Mouse (Mus musculus): ENCODE measurements around the gene Nfkbiz.

The Nfkbiz gene

GRCm38 (mm10) chr16:55832040-55832439 is 6.7 kb downstream of the Nfkbiz start:
- no peak for DNase-seq (ENCODE audit: low spot score in 2 of 2)

GRCm38 (mm10) chr16:55831451-55831850 is 7.2 kb downstream of the Nfkbiz start:
- DNase-seq (ENCODE audit: low spot score in 2 of 2): no peak

- no peak for DNase-seq (ENCODE audit: low spot score in 2 of 2)
Observed at GRCm38 (mm10) chr16:55823398-55824155, 15.1 kb downstream of the Nfkbiz start.

GRCm38 (mm10) chr16:55822741-55823397 is 15.8 kb downstream of the Nfkbiz start:
- no peak for DNase-seq (ENCODE audit: low spot score in 2 of 2)

GRCm38 (mm10) chr16:55821997-55822740 is 16.5 kb downstream of the Nfkbiz start:
- peak; percentile 87 to 88 for DNase-seq (ENCODE audit: low spot score in 2 of 2)

- DNase-seq (ENCODE audit: low spot score in 2 of 2): no peak
Observed at GRCm38 (mm10) chr16:55821571-55821981, 17.1 kb downstream of the Nfkbiz start.

- peak in 1 of 2 experiments; percentile 26 for DNase-seq (ENCODE audit: low spot score in 2 of 2)
Observed at GRCm38 (mm10) chr16:55820916-55821570, 17.7 kb downstream of the Nfkbiz start.

GRCm38 (mm10) chr16:55820161-55820915 is 18.4 kb downstream of the Nfkbiz start:
- peak in 1 of 2 experiments; percentile 49 for DNase-seq (ENCODE audit: low spot score in 2 of 2)

GRCm38 (mm10) chr16:55819186-55819861 is 19.4 kb downstream of the Nfkbiz start:
- DNase-seq (ENCODE audit: low spot score in 2 of 2): no peak

GRCm38 (mm10) chr16:55817717-55818515 is 20.8 kb downstream of the Nfkbiz start:
- DNase-seq (ENCODE audit: low spot score in 2 of 2): no peak

GRCm38 (mm10) chr16:55816202-55816941 is 22.3 kb downstream of the Nfkbiz start:
- no peak for DNase-seq (ENCODE audit: low spot score in 2 of 2)

- no peak for DNase-seq (ENCODE audit: low spot score in 2 of 2)
Observed at GRCm38 (mm10) chr16:55815466-55815865, 23.2 kb downstream of the Nfkbiz start.

- no peak for DNase-seq (ENCODE audit: low spot score in 2 of 2)
Observed at GRCm38 (mm10) chr16:55814686-55815085, 24.0 kb downstream of the Nfkbiz start.

- DNase-seq (ENCODE audit: low spot score in 2 of 2): no peak
Observed at GRCm38 (mm10) chr16:55813916-55814315, 24.8 kb downstream of the Nfkbiz start.

GRCm38 (mm10) chr16:55811792-55812191 is 26.9 kb downstream of the Nfkbiz start:
- peak in 1 of 2 experiments; percentile 41 for DNase-seq (ENCODE audit: low spot score in 2 of 2)

- DNase-seq (ENCODE audit: low spot score in 2 of 2): no peak
Observed at GRCm38 (mm10) chr16:55809779-55810514, 28.8 kb downstream of the Nfkbiz start.

GRCm38 (mm10) chr16:55809345-55809744 is 29.4 kb downstream of the Nfkbiz start:
- no peak for DNase-seq (ENCODE audit: low spot score in 2 of 2)

- DNase-seq (ENCODE audit: low spot score in 2 of 2): no peak
Observed at GRCm38 (mm10) chr16:55807505-55807932, 31.2 kb downstream of the Nfkbiz start.
